Mouse (Mus musculus): Measurements from ENCODE around the gene Rbm20.

DNA sequence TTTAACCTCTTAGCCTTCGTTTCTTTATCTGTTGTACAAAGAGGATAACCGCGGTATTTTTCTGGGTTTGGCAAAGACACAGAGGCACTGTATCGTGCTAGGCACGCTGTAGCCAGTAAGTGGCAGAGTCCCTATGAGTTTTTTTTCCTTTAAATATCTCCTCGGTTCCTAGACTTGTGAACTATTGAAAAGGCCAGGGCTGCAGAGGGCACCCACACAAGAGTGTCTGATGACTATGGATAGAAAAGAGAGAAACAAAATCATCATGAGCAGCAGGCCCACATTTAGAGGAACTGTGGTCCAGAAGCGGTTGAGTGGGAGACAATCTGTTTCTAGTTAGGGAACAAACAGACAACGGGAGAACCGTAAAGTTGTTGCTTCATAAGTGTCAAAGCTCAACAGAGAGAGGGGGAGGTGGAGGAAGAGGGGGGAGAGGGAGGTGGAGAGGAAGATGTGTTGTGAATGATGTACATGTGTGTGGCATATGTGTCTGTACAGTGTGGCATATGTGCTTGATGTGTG lies 215.8 kb downstream of the Rbm20 start:
- TF ChIP-seq CTCF (IDR thresholded peaks at IDR 0.05) (no peak), POLR2A (IDR thresholded peaks at IDR 0.05; ENCODE audit: insufficient read depth, low read depth, low read length) (no peak), EP300 (IDR thresholded peaks at IDR 0.05; ENCODE audit: insufficient read depth, low read depth, low read length) (no peak)

All from heart, adult 2 months (tissue).